Mouse (Mus musculus): ENCODE data around the gene Aox4. TPM values are rescaled to one million over a fixed set of nuclear protein-coding genes. Genes with fewer than 3 reads are reported as not detected.

Aox4 gene
- polyA plus RNA-seq, 1 experiment from 2014 or later: not detected

DNA sequence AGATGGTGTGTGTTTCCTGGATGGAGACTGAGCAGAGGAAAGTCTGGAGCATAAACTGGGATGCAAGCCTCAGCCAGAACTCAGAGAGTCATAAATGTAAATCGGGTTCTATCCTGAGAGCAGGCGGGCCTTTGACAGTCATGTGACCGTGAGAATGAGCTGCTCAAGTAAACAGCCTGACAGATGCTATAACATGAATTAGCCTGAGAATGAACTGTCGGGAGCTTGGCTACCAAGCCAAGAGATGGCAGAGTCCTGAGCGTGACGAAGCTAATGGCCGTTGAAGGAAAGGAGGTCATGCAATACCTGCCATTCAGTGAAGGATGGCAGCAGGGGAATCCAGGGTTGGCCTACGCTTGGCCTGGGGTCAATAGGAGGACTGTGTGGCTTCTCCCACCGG lies 13.2 kb upstream of the Aox4 start:
- Histone ChIP-seq H3K9ac (ENCODE audit: low read depth, low read length) (no peak overlapping the region), H3K9me3 (ENCODE audit: control insufficient read depth) (no peaks in the 10 kb centered on the region), H3K4me1 (replicated peaks; ENCODE audit: control insufficient read depth, insufficient read depth, low read length) (no peaks in the 10 kb centered on the region), H3K4me2 (replicated peaks; ENCODE audit: low read depth) (no peak overlapping the region), H3K4me3 (ENCODE audit: low read depth, low read length) (no peak overlapping the region), H3K27ac (ENCODE audit: low read depth, low read length) (no peak overlapping the region), H3K27me3 (replicated peaks; ENCODE audit: control insufficient read depth, insufficient read depth, low read length) (no peaks in the 10 kb centered on the region), H3K36me3 (ENCODE audit: control insufficient read depth, insufficient read depth) (no peaks in the 10 kb centered on the region)
- TF ChIP-seq CTCF (IDR thresholded peaks at IDR 0.05; ENCODE audit: low read depth): no peak
- WGBS: 61% methylated on average over 9 of the region's 9 CpGs
- no peak for ATAC-seq

DNA sequence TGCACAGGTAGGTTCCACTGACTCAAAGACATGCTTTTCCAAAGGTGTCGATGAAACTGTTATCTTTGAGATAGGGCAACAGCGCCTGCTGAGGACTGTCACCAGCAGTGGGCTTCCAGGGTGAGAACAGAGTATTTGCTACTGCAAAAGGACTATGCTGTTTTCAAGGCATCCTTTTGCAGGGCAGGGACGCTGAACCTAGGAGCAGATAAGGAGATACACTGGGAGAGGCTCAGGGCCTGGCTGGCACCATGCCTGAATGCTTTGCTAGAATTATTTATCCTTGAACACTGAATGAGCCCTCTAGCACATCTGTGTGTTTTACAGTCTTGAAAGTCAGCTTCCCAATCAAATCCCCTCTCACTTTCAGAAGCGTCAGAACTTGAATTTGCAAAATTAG lies 11.8 kb upstream of the Aox4 start:
- no peaks in the 10 kb centered on the region for H3K4me1 ChIP-seq (replicated peaks; ENCODE audit: control insufficient read depth, insufficient read depth, low read length)

DNA sequence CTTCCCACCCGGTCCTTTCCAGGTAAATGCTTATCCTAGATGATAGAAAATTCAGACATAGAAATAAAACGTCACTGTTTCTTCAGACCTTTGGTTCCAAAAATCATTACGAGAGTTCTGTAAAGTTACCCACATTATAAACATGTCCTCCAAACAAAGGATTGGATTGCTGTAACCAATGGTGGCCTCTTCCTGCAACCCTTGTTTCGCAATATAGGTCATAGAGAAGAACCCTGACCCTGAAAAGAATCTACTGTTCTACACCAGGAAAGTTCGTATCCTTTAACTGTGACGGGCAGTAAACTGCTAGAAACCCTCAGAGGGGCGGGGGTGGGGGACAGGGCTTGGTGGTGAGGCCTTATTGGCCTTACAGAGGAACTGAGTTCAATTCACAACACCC lies 2.6 kb downstream of the Aox4 start:
- 56% methylated on average over 7 of the region's 7 CpGs for WGBS
- no peak for ATAC-seq
- H3K27me3 ChIP-seq (replicated peaks; ENCODE audit: control insufficient read depth, insufficient read depth, low read length): no peaks in the 10 kb centered on the region
- no peak overlapping the region for H3K9ac ChIP-seq (ENCODE audit: low read depth, low read length)
- no peak for TF ChIP-seq CTCF (IDR thresholded peaks at IDR 0.05; ENCODE audit: low read depth)
- no peak overlapping the region for H3K4me2 ChIP-seq (replicated peaks; ENCODE audit: low read depth)
- no peaks in the 10 kb centered on the region for H3K36me3 ChIP-seq (ENCODE audit: control insufficient read depth, insufficient read depth)
- H3K27ac ChIP-seq (ENCODE audit: low read depth, low read length): no peak overlapping the region
- no peaks in the 10 kb centered on the region for H3K9me3 ChIP-seq (ENCODE audit: control insufficient read depth)
- H3K4me1 ChIP-seq (replicated peaks; ENCODE audit: control insufficient read depth, insufficient read depth, low read length): no peaks in the 10 kb centered on the region
- no peak overlapping the region for H3K4me3 ChIP-seq (ENCODE audit: low read depth, low read length)

More for the DNA sequence above, 11.8 kb upstream of the Aox4 start:
- ATAC-seq: no peak
- Histone ChIP-seq H3K27ac (ENCODE audit: low read depth, low read length) (no peak overlapping the region), H3K36me3 (ENCODE audit: control insufficient read depth, insufficient read depth) (no peaks in the 10 kb centered on the region), H3K4me2 (replicated peaks; ENCODE audit: low read depth) (no peak overlapping the region), H3K4me3 (ENCODE audit: low read depth, low read length) (no peak overlapping the region), H3K9me3 (ENCODE audit: control insufficient read depth) (no peaks in the 10 kb centered on the region), H3K9ac (ENCODE audit: low read depth, low read length) (no peak overlapping the region), H3K27me3 (replicated peaks; ENCODE audit: control insufficient read depth, insufficient read depth, low read length) (no peaks in the 10 kb centered on the region)
- TF ChIP-seq CTCF (IDR thresholded peaks at IDR 0.05; ENCODE audit: low read depth): no peak
- 69% methylated on average over 4 of the region's 4 CpGs for WGBS

DNA sequence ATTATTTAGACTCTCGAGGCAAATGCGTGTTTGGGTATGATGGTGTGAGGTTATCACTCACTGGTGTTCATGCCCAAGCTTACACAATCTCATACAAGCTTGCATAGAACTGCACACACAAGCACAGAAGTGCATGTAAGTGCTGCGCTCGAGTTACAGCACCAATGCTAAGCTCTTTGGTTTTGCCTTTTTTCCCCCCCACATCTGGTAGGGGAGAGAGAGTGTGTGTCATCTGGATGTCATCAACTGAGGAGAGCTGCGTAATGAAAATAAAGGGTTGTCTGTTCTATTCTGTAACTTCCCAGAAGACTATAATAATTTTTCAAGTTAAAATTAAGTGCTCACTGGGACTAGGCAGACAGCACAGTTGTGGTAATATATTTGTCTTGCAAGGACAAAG lies 3.6 kb downstream of the Aox4 start:
- no peaks in the 10 kb centered on the region for H3K4me1 ChIP-seq (replicated peaks; ENCODE audit: control insufficient read depth, insufficient read depth, low read length)
- H3K27me3 ChIP-seq (replicated peaks; ENCODE audit: control insufficient read depth, insufficient read depth, low read length): no peaks in the 10 kb centered on the region
- no peak overlapping the region for H3K4me3 ChIP-seq (ENCODE audit: low read depth, low read length)
- no peak for ATAC-seq
- no peaks in the 10 kb centered on the region for H3K9me3 ChIP-seq (ENCODE audit: control insufficient read depth)
- TF ChIP-seq CTCF (IDR thresholded peaks at IDR 0.05; ENCODE audit: low read depth): no peak
- no peak overlapping the region for H3K27ac ChIP-seq (ENCODE audit: low read depth, low read length)
- no peaks in the 10 kb centered on the region for H3K36me3 ChIP-seq (ENCODE audit: control insufficient read depth, insufficient read depth)
- WGBS: 74% methylated on average over 5 of the region's 5 CpGs
- H3K9ac ChIP-seq (ENCODE audit: low read depth, low read length): no peak overlapping the region
- no peak overlapping the region for H3K4me2 ChIP-seq (replicated peaks; ENCODE audit: low read depth)

DNA sequence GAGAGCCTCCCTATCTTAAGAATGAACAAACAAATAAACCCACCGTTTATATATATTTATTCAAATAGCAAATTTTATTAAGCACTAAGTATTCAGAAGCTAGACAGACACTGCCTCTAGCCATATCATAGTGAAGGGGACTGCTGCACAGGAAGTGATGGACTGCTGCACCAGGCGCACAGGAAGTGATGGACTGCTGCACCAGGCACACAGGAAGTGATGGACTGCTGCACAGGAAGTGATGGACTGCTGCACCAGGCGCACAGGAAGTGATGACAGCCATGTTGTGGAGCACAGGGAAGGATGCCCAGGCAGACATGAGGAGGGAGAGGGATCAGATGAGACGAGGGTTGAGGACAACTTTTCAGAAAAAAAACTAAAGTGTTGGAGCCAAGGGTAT lies 5.2 kb downstream of the Aox4 start:
- no peaks in the 10 kb centered on the region for H3K36me3 ChIP-seq (ENCODE audit: control insufficient read depth, insufficient read depth)
- H3K4me1 ChIP-seq (replicated peaks; ENCODE audit: control insufficient read depth, insufficient read depth, low read length): no peaks in the 10 kb centered on the region
- H3K9me3 ChIP-seq (ENCODE audit: control insufficient read depth): no peaks in the 10 kb centered on the region
- WGBS: 90% methylated on average over 4 of the region's 4 CpGs
- TF ChIP-seq CTCF (IDR thresholded peaks at IDR 0.05; ENCODE audit: low read depth): no peak
- no peak overlapping the region for H3K4me3 ChIP-seq (ENCODE audit: low read depth, low read length)
- ATAC-seq: no peak
- H3K9ac ChIP-seq (ENCODE audit: low read depth, low read length): no peak overlapping the region
- no peak overlapping the region for H3K27ac ChIP-seq (ENCODE audit: low read depth, low read length)
- no peaks in the 10 kb centered on the region for H3K27me3 ChIP-seq (replicated peaks; ENCODE audit: control insufficient read depth, insufficient read depth, low read length)
- no peak overlapping the region for H3K4me2 ChIP-seq (replicated peaks; ENCODE audit: low read depth)

- no peak for TF ChIP-seq CTCF (IDR thresholded peaks at IDR 0.05; ENCODE audit: low read depth)
- WGBS: 87% methylated on average over 7 of the region's 7 CpGs
These were observed 5.8 kb downstream of the Aox4 start for GRCm38 (mm10) chr1:58215956-58216532.

DNA sequence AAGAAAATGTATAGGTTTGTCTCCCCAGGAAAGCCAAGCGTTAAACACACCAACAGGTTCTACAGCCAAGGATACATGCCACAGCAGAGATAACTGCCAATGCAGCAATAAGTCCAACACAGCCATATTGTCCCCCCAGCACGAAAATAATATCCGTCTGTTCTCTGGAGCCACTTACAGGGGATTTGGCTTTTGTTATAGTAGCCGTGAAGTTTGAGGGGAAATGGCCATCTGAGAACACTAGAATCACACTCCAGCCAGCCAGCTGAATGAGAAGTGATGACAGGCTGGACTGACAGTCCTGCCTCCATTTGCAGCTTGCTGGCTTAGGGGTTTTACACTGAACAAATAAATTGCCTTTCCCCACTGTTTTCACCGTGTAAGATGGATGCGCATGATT lies 10.9 kb downstream of the Aox4 start:
- no peaks in the 10 kb centered on the region for H3K4me1 ChIP-seq (replicated peaks; ENCODE audit: control insufficient read depth, insufficient read depth, low read length)
- H3K9ac ChIP-seq (ENCODE audit: low read depth, low read length): no peak overlapping the region
- no peaks in the 10 kb centered on the region for H3K9me3 ChIP-seq (ENCODE audit: control insufficient read depth)
- ATAC-seq: no peak
- H3K36me3 ChIP-seq (ENCODE audit: control insufficient read depth, insufficient read depth): no peaks in the 10 kb centered on the region
- H3K27me3 ChIP-seq (replicated peaks; ENCODE audit: control insufficient read depth, insufficient read depth, low read length): no peaks in the 10 kb centered on the region
- WGBS: 78% methylated on average over 6 of the region's 6 CpGs
- H3K4me3 ChIP-seq (ENCODE audit: low read depth, low read length): no peak overlapping the region
- no peak overlapping the region for H3K4me2 ChIP-seq (replicated peaks; ENCODE audit: low read depth)
- no peak overlapping the region for H3K27ac ChIP-seq (ENCODE audit: low read depth, low read length)
- no peak for TF ChIP-seq CTCF (IDR thresholded peaks at IDR 0.05; ENCODE audit: low read depth)

More at GRCm38 (mm10) chr1:58215956-58216532, 5.8 kb downstream of the Aox4 start:
- Histone ChIP-seq H3K4me1 (replicated peaks; ENCODE audit: control insufficient read depth, insufficient read depth, low read length) (no peaks in the 10 kb centered on the region), H3K9me3 (ENCODE audit: control insufficient read depth) (no peaks in the 10 kb centered on the region), H3K27ac (ENCODE audit: low read depth, low read length) (no peak overlapping the region), H3K27me3 (replicated peaks; ENCODE audit: control insufficient read depth, insufficient read depth, low read length) (no peaks in the 10 kb centered on the region), H3K9ac (ENCODE audit: low read depth, low read length) (no peak overlapping the region), H3K4me3 (ENCODE audit: low read depth, low read length) (no peak overlapping the region), H3K4me2 (replicated peaks; ENCODE audit: low read depth) (no peak overlapping the region), H3K36me3 (ENCODE audit: control insufficient read depth, insufficient read depth) (no peaks in the 10 kb centered on the region)
- ATAC-seq: no peak

Data from intestine, postnatal 0 days (tissue).